Mouse (Mus musculus): Measurements from ENCODE around the gene Mcm6. TPM values are rescaled to one million over a fixed set of nuclear protein-coding genes. Genes with fewer than 3 reads are reported as not detected.

Gene Mcm6
- total and polyA plus RNA-seq, 2 experiments from 2014 or later, result 58.6 to 59.0 TPM

- WGBS, result 68% methylated on average over 4 of the region's 4 CpGs
- H3K4me2 ChIP-seq (ENCODE audit: low read depth, low read length), result no peak overlapping the region
- H3K9ac ChIP-seq (replicated peaks; ENCODE audit: low read length), result no peak overlapping the region
- ATAC-seq (no peak), DNase-seq (ENCODE audit: low spot score) (no peak)
- no peaks in the 10 kb centered on the region for H3K4me1 ChIP-seq (ENCODE audit: insufficient read depth, low read length)
- no peak overlapping the region for H3K4me3 ChIP-seq (ENCODE audit: low read length)
- no peaks in the 10 kb centered on the region for H3K9me3 ChIP-seq (ENCODE audit: low read length)
- no peaks in the 10 kb centered on the region for H3K36me3 ChIP-seq (ENCODE audit: insufficient read depth, low read length)
- TF ChIP-seq CTCF (IDR thresholded peaks at IDR 0.05; ENCODE audit: low read depth), result no peak
- H3K27me3 ChIP-seq (ENCODE audit: insufficient read depth, low read length), result no peaks in the 10 kb centered on the region
- no peak overlapping the region for H3K27ac ChIP-seq
Observed at GRCm38 (mm10) chr1:128314665-128315064, 44.8 kb downstream of the Mcm6 start.

DNA sequence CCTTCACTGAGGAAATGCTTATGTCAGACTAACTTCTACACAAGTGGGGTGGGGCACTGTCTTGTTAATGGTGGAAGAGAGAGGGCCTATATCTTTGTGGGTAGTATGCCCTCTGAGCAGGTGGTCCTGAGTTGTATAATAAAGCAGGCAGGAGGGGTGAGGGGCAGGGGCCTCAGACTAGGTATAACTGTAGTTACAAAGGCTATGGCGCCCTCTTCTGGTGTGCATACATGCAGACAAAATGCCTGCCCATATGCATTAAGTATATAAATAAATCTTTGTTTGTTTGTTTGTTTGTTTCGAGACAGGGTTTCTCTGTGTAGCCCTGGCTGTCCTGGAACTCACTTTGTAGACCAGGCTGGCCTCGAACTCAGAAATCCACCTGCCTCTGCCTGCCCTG, 50.4 kb downstream of the Mcm6 start:
- Histone ChIP-seq H3K27ac (no peak overlapping the region), H3K4me3 (ENCODE audit: low read length) (no peak overlapping the region), H3K27me3 (ENCODE audit: insufficient read depth, low read length) (no peaks in the 10 kb centered on the region), H3K4me2 (ENCODE audit: low read depth, low read length) (no peak overlapping the region), H3K9ac (replicated peaks; ENCODE audit: low read length) (no peak overlapping the region), H3K4me1 (ENCODE audit: insufficient read depth, low read length) (no peaks in the 10 kb centered on the region), H3K9me3 (ENCODE audit: low read length) (no peaks in the 10 kb centered on the region), H3K36me3 (ENCODE audit: insufficient read depth, low read length) (no peaks in the 10 kb centered on the region)
- DNase-seq (ENCODE audit: low spot score) (peak; percentile 27), ATAC-seq (no peak)
- 89% methylated on average over 3 of the region's 3 CpGs for WGBS
- peak; percentile 30 for TF ChIP-seq CTCF (IDR thresholded peaks at IDR 0.05; ENCODE audit: low read depth)

DNA sequence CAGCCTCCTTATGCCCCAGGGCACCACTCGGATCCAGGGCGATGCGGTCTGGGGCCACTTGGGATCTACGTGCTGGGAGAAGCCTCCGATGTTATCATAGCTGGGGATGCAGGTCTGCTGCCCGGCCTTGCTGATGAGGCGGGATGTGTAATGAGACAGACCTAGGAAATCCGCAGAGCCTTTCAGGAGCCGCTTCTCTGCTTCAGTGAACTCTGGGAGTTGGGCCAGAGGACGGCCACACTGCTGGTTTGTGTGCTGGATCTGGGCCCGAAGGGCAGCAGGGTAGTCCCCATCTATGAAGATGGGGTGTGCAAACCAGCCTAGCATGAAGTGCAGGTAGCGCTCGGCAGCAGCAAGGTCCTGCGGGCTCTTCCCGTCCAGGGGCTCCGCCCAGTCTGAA, 55.6 kb downstream of the Mcm6 start:
- Histone ChIP-seq H3K4me2 (ENCODE audit: low read depth, low read length) (peak overlapping the region; percentile 31; the same call in 1 of the 2 replicates), H3K9me3 (ENCODE audit: low read length) (no peaks in the 10 kb centered on the region), H3K36me3 (ENCODE audit: insufficient read depth, low read length) (no peaks in the 10 kb centered on the region), H3K4me1 (ENCODE audit: insufficient read depth, low read length) (peaks cover 5% of the 10 kb centered on the region; the same call in 1 of the 2 replicates), H3K27me3 (ENCODE audit: insufficient read depth, low read length) (no peaks in the 10 kb centered on the region), H3K27ac (peak overlapping the region; percentile 6; the same call in 1 of the 2 replicates), H3K4me3 (ENCODE audit: low read length) (no peak overlapping the region), H3K9ac (replicated peaks; ENCODE audit: low read length) (no peak overlapping the region)
- TF ChIP-seq CTCF (IDR thresholded peaks at IDR 0.05; ENCODE audit: low read depth), result no peak
- ATAC-seq (peak; percentile 92), DNase-seq (ENCODE audit: low spot score) (peak; percentile 90)
- 52% methylated on average over 16 of the region's 16 CpGs for WGBS

GRCm38 (mm10) chr1:128295717-128296528, 63.5 kb downstream of the Mcm6 start:
- Histone ChIP-seq H3K4me3 (ENCODE audit: low read length) (no peak overlapping the region), H3K4me1 (ENCODE audit: insufficient read depth, low read length) (no peaks in the 10 kb centered on the region), H3K27me3 (ENCODE audit: insufficient read depth, low read length) (no peaks in the 10 kb centered on the region), H3K36me3 (ENCODE audit: insufficient read depth, low read length) (no peaks in the 10 kb centered on the region), H3K9me3 (ENCODE audit: low read length) (no peaks in the 10 kb centered on the region), H3K27ac (peak overlapping the region; percentile 56), H3K4me2 (ENCODE audit: low read depth, low read length) (no peak overlapping the region), H3K9ac (replicated peaks; ENCODE audit: low read length) (no peak overlapping the region)
- WGBS, result 59% methylated on average over 5 of the region's 5 CpGs
- ATAC-seq (peak; percentile 60), DNase-seq (ENCODE audit: low spot score) (peak; percentile 11)
- TF ChIP-seq CTCF (IDR thresholded peaks at IDR 0.05; ENCODE audit: low read depth), result no peak

- H3K36me3 ChIP-seq (ENCODE audit: insufficient read depth, low read length), result no peaks in the 10 kb centered on the region
- H3K27me3 ChIP-seq (ENCODE audit: insufficient read depth, low read length), result no peaks in the 10 kb centered on the region
- H3K9ac ChIP-seq (replicated peaks; ENCODE audit: low read length), result no peak overlapping the region
- H3K4me3 ChIP-seq (ENCODE audit: low read length), result no peak overlapping the region
- H3K4me2 ChIP-seq (ENCODE audit: low read depth, low read length), result no peak overlapping the region
- ATAC-seq (peak; percentile 58), DNase-seq (ENCODE audit: low spot score) (no peak)
- 0 out of 2 replicates have a peak overlapping the region, but pooled peaks have one; percentile 56 for H3K27ac ChIP-seq
- H3K4me1 ChIP-seq (ENCODE audit: insufficient read depth, low read length), result no peaks in the 10 kb centered on the region
- no peaks in the 10 kb centered on the region for H3K9me3 ChIP-seq (ENCODE audit: low read length)
- 65% methylated on average over 8 of the region's 8 CpGs for WGBS
- no peak for TF ChIP-seq CTCF (IDR thresholded peaks at IDR 0.05; ENCODE audit: low read depth)
Observed at GRCm38 (mm10) chr1:128295296-128295695, 64.2 kb downstream of the Mcm6 start.

DNA sequence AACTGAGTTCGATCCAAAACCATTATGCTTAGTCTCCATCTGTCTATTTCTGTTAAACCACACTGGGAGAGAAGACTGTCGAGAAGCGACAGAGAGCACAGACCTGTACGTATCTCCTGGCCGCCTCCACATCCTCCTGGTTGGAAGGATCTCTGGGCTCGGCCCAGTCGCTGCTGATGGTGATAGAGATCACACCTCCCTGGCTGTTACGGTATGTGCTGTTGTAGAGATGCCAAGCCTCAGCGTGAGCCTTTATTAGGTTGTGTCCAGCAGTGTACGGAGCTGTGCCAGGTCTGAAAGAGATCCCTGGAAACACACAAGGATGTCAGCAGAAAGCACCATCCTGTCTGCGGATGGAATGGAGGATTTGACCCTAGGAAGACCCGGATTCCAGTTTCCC, 65.9 kb downstream of the Mcm6 start:
- Histone ChIP-seq H3K27me3 (ENCODE audit: insufficient read depth, low read length) (no peaks in the 10 kb centered on the region), H3K4me2 (ENCODE audit: low read depth, low read length) (no peak overlapping the region), H3K36me3 (ENCODE audit: insufficient read depth, low read length) (no peaks in the 10 kb centered on the region), H3K9ac (replicated peaks; ENCODE audit: low read length) (no peak overlapping the region), H3K4me3 (ENCODE audit: low read length) (no peak overlapping the region), H3K9me3 (ENCODE audit: low read length) (no peaks in the 10 kb centered on the region), H3K27ac (no peak overlapping the region), H3K4me1 (ENCODE audit: insufficient read depth, low read length) (no peaks in the 10 kb centered on the region)
- WGBS, result 63% methylated on average over 12 of the region's 12 CpGs
- DNase-seq (ENCODE audit: low spot score) (no peak), ATAC-seq (no peak)
- no peak for TF ChIP-seq CTCF (IDR thresholded peaks at IDR 0.05; ENCODE audit: low read depth)

- Histone ChIP-seq H3K27me3 (ENCODE audit: insufficient read depth, low read length) (no peaks in the 10 kb centered on the region), H3K4me2 (ENCODE audit: low read depth, low read length) (no peak overlapping the region), H3K9me3 (ENCODE audit: low read length) (no peaks in the 10 kb centered on the region), H3K36me3 (ENCODE audit: insufficient read depth, low read length) (no peaks in the 10 kb centered on the region), H3K9ac (replicated peaks; ENCODE audit: low read length) (no peak overlapping the region), H3K4me3 (ENCODE audit: low read length) (no peak overlapping the region), H3K27ac (no peak overlapping the region), H3K4me1 (ENCODE audit: insufficient read depth, low read length) (no peaks in the 10 kb centered on the region)
- ATAC-seq (peak; percentile 24; the same call in 1 of the 2 replicates), DNase-seq (ENCODE audit: low spot score) (peak; percentile 11)
- 69% methylated on average over 5 of the region's 5 CpGs for WGBS
- no peak for TF ChIP-seq CTCF (IDR thresholded peaks at IDR 0.05; ENCODE audit: low read depth)
Observed at GRCm38 (mm10) chr1:128290295-128290694, 69.2 kb downstream of the Mcm6 start.
